In genomic region chr8:3676993-3677579, GRCm38 (mm10) we compare ENCODE assay signal across 9 mouse cellular contexts. TPM values are rescaled to one million over a fixed set of nuclear protein-coding genes. Genes with fewer than 3 reads are reported as not detected.
A peak's percentile ranks its signal among the peaks of the same experiment; 100 is the strongest.
DNase-seq lines count a peak whose midpoint lies in the region; ATAC-seq and TF ChIP-seq lines count a peak whose summit lies in the region.
"Had no signal": no experiment of that assay in that cellular context is flagged by ENCODE, and none has a peak within 500 bp of the region (broad histone marks: within the 10 kb centered on the region; RNA-seq: fewer than 3 reads in every experiment).

No protein-coding gene starts in this region.

- H3K4me1 ChIP-seq in bone marrow, adult 2 months (ENCODE audit: control insufficient read depth, insufficient read depth, low read length) = peaks cover 1% of the 10 kb centered on the region; the same call in 1 of the 2 replicates
- 0 out of 2 replicates have a peak, but pooled peaks cover 13% of the 10 kb centered on the region for H3K4me1 ChIP-seq in heart, embryonic 10.5 days
- H3K4me1 ChIP-seq in limb, embryonic 13.5 days = peaks cover 22% of the 10 kb centered on the region
- peaks cover 19% of the 10 kb centered on the region for H3K4me1 ChIP-seq in midbrain, embryonic 15.5 days

- peak overlapping the region; percentile 95 for H3K27ac ChIP-seq in bone marrow, adult 2 months (ENCODE audit: control insufficient read depth, insufficient read depth, low read depth, low read length, poor library complexity)
- H3K27ac ChIP-seq in heart, embryonic 10.5 days = peak overlapping the region; percentile 96
- peak overlapping the region; percentile 87 for H3K27ac ChIP-seq in limb, embryonic 13.5 days
- peak overlapping the region; percentile 89 for H3K27ac ChIP-seq in midbrain, embryonic 15.5 days

- H3K36me3 ChIP-seq in heart, embryonic 10.5 days = peaks cover 36% of the 10 kb centered on the region
- H3K36me3 ChIP-seq in limb, embryonic 13.5 days = peaks cover 36% of the 10 kb centered on the region
- H3K36me3 ChIP-seq in midbrain, embryonic 15.5 days (replicated peaks) = peaks cover 16% of the 10 kb centered on the region; the same call in 1 of the 2 replicates

- H3K9ac ChIP-seq in limb, embryonic 13.5 days = peak overlapping the region; percentile 96
- peak overlapping the region; percentile 93 for H3K9ac ChIP-seq in midbrain, embryonic 15.5 days

- H3K4me2 ChIP-seq in limb, embryonic 13.5 days (replicated peaks) = peak overlapping the region; percentile 91
- peak overlapping the region; percentile 67 for H3K4me2 ChIP-seq in midbrain, embryonic 15.5 days

- WGBS in bone marrow, adult 2 months = under 1% methylated on average over 15 of the region's 15 CpGs
- 6% methylated on average over 15 of the region's 15 CpGs for WGBS in heart, embryonic 10.5 days
- WGBS in limb, embryonic 13.5 days = 8% methylated on average over 15 of the region's 15 CpGs
- WGBS in midbrain, embryonic 15.5 days = 5% methylated on average over 15 of the region's 15 CpGs

- H3K4me3 ChIP-seq in bone marrow, adult 2 months (replicated peaks; ENCODE audit: control insufficient read depth, low read depth, low read length) = peak overlapping the region; percentile 99
- H3K4me3 ChIP-seq in heart, embryonic 10.5 days = peak overlapping the region; percentile 95
- peak overlapping the region; percentile 93 for H3K4me3 ChIP-seq in limb, embryonic 13.5 days
- peak overlapping the region; percentile 94 for H3K4me3 ChIP-seq in midbrain, embryonic 15.5 days

- TF ChIP-seq POLR2A in bone marrow, adult 2 months (IDR thresholded peaks at IDR 0.05; ENCODE audit: borderline replicate concordance, control insufficient read depth, low read depth, low read length) = no peak

- no peak for ATAC-seq in limb, embryonic 13.5 days (ENCODE audit: low FRiP score, low read depth)
- 0 out of 2 replicates have a peak, but pooled peaks have one; percentile 4 for ATAC-seq in midbrain, embryonic 15.5 days (replicated peaks)

- TF ChIP-seq CTCF in bone marrow, adult 2 months (IDR thresholded peaks at IDR 0.05; ENCODE audit: control insufficient read depth, insufficient read depth, low read length) = no peak

- no peaks in the 10 kb centered on the region for H3K27me3 ChIP-seq in heart, embryonic 10.5 days (ENCODE audit: insufficient read depth, poor library complexity, severe bottlenecking)
- no peaks in the 10 kb centered on the region for H3K27me3 ChIP-seq in limb, embryonic 13.5 days
- H3K27me3 ChIP-seq in midbrain, embryonic 15.5 days (replicated peaks) = no peaks in the 10 kb centered on the region

- peak; percentile 93 for DNase-seq in heart, adult 11 months
- DNase-seq in heart, postnatal 4 days = no peak
- DNase-seq in heart, embryonic 10.5 days (ENCODE audit: low spot score) = no peak
- DNase-seq in right cerebral cortex, postnatal 14 days = no peak
- no peak for DNase-seq in ovary, postnatal 10 days (ENCODE audit: low spot score)

- H3K9me3 ChIP-seq in heart, embryonic 10.5 days = no peaks in the 10 kb centered on the region
- no peaks in the 10 kb centered on the region for H3K9me3 ChIP-seq in limb, embryonic 13.5 days
- no peaks in the 10 kb centered on the region for H3K9me3 ChIP-seq in midbrain, embryonic 15.5 days

RNA-seq across cellular contexts. Expression of gene Trappc5, which starts 1.0 kb away (rescaled TPM):
- 10 to 100 TPM; 16.8 to 19.8 TPM for total RNA-seq in heart, postnatal 4 days (2021)
- 7.7 and 10.0 TPM in 2 replicates for polyA plus RNA-seq in bone marrow, adult 2 months (2011; ENCODE audit: insufficient read depth, insufficient read length, low replicate concordance, missing spikeins)
- 39.3 and 39.5 TPM in 2 replicates for polyA plus RNA-seq in heart, embryonic 10.5 days (2016; fragmentation: Nextera tagmentation; extraction: Ambion mirVana)
- polyA plus RNA-seq in limb, embryonic 13.5 days (2015; fragmentation: Nextera tagmentation; extraction: Ambion mirVana) = 41.5 and 43.1 TPM in 2 replicates
- polyA plus RNA-seq in midbrain, embryonic 15.5 days (2015; fragmentation: Nextera tagmentation; extraction: Ambion mirVana) = 66.6 and 68.4 TPM in 2 replicates

RNA-seq across cellular contexts. Expression of gene Fcor, which starts 4.9 kb away (rescaled TPM):
- under 1 TPM; 0.81 to 0.86 TPM for total RNA-seq in heart, postnatal 4 days (2021)
- polyA plus RNA-seq in bone marrow, adult 2 months (2011; ENCODE audit: insufficient read depth, insufficient read length, low replicate concordance, missing spikeins) = 10.9 TPM in 1 of 2 replicates, not detected in the other
- polyA plus RNA-seq in heart, embryonic 10.5 days (2016; fragmentation: Nextera tagmentation; extraction: Ambion mirVana) = 10.4 and 15.1 TPM in 2 replicates
- 16.4 TPM in 2 replicates for polyA plus RNA-seq in limb, embryonic 13.5 days (2015; fragmentation: Nextera tagmentation; extraction: Ambion mirVana)
- 18.3 and 19.0 TPM in 2 replicates for polyA plus RNA-seq in midbrain, embryonic 15.5 days (2015; fragmentation: Nextera tagmentation; extraction: Ambion mirVana)
- total RNA-seq: neutrophil, adult 5-6 weeks had no signal

RNA-seq across cellular contexts. Expression of gene Mcemp1, which starts 11.5 kb away (rescaled TPM):
- total RNA-seq in heart, postnatal 4 days (2021) = under 1 TPM in 1 of 2 experiments, not detected in 1; 0.23 TPM
- polyA plus RNA-seq in bone marrow, adult 2 months (2011; ENCODE audit: insufficient read depth, insufficient read length, low replicate concordance, missing spikeins) = 38.3 and 142 TPM in 2 replicates
- 0.11 TPM in 1 of 2 replicates, not detected in the other for polyA plus RNA-seq in heart, embryonic 10.5 days (2016; fragmentation: Nextera tagmentation; extraction: Ambion mirVana)
- 0.17 TPM in 1 of 2 replicates, not detected in the other for polyA plus RNA-seq in limb, embryonic 13.5 days (2015; fragmentation: Nextera tagmentation; extraction: Ambion mirVana)
- 0.15 and 0.26 TPM in 2 replicates for polyA plus RNA-seq in midbrain, embryonic 15.5 days (2015; fragmentation: Nextera tagmentation; extraction: Ambion mirVana)

RNA-seq across cellular contexts. Expression of gene Fcer2a, which starts 16.9 kb away (rescaled TPM):
- under 1 TPM in 1 of 2 experiments, not detected in 1; 0.18 TPM for total RNA-seq in heart, postnatal 4 days (2021)
- 16.8 and 37.3 TPM in 2 replicates for polyA plus RNA-seq in bone marrow, adult 2 months (2011; ENCODE audit: insufficient read depth, insufficient read length, low replicate concordance, missing spikeins)
- polyA plus RNA-seq in heart, embryonic 10.5 days (2016; fragmentation: Nextera tagmentation; extraction: Ambion mirVana) = 0.12 and 0.24 TPM in 2 replicates
- polyA plus RNA-seq in limb, embryonic 13.5 days (2015; fragmentation: Nextera tagmentation; extraction: Ambion mirVana) = 0.43 and 0.56 TPM in 2 replicates
- 0.41 and 0.57 TPM in 2 replicates for polyA plus RNA-seq in midbrain, embryonic 15.5 days (2015; fragmentation: Nextera tagmentation; extraction: Ambion mirVana)

RNA-seq across cellular contexts. Expression of gene Retn, which starts 21.5 kb away (rescaled TPM):
- not detected for total RNA-seq in heart, postnatal 4 days (2021)
- 3.0 TPM in 1 of 2 replicates, not detected in the other for polyA plus RNA-seq in bone marrow, adult 2 months (2011; ENCODE audit: insufficient read depth, insufficient read length, low replicate concordance, missing spikeins)
- polyA plus RNA-seq in heart, embryonic 10.5 days (2016; fragmentation: Nextera tagmentation; extraction: Ambion mirVana) = 0.15 TPM in 1 of 2 replicates, not detected in the other
- 0.17 TPM in 1 of 2 replicates, not detected in the other for polyA plus RNA-seq in limb, embryonic 13.5 days (2015; fragmentation: Nextera tagmentation; extraction: Ambion mirVana)
- polyA plus RNA-seq in midbrain, embryonic 15.5 days (2015; fragmentation: Nextera tagmentation; extraction: Ambion mirVana) = 0.37 and 0.57 TPM in 2 replicates

Comparison
In these comparisons a context has a peak if more than half of its experiments do, and no peak if none do; other contexts are left out.
1. RNA of gene Mcemp1, which starts 11.5 kb away (polyA plus RNA-seq): 38.3 to 142 TPM in bone marrow, adult 2 months; 0.15 to 0.26 TPM in midbrain, embryonic 15.5 days, 0.11 TPM in heart, embryonic 10.5 days and 0.17 TPM in limb, embryonic 13.5 days; every median in the first group is over 10 times any median in the second.
2. Peak in every context shown above with its lines, with median percentiles within 50 percentile points of each other: H3K27ac ChIP-seq and H3K4me3 ChIP-seq.